Mouse (Mus musculus) hindbrain, postnatal 0 days (tissue): ENCODE measurements around the gene Hbq1b. TPM values are rescaled to one million over a fixed set of nuclear protein-coding genes. Genes with fewer than 3 reads are reported as not detected.

Experiments
- ATAC-seq: fragments of 200-750 bp; cut with Nextera tagmentation; 2 replicates; pipeline ENCODE4 v1.8.0; 2017; ENCODE audit warnings: mild to moderate bottlenecking, moderate TSS enrichment, moderate library complexity
- DNase-seq: peaks from one replicate; pipeline ENCODE4 v3.0.0-alpha.2; 2015; ENCODE audit warnings: low spot score
- H3K27ac ChIP-seq: fragments of 300-500 bp; sonication (generic); 2 replicates; pipeline ENCODE4 v1.5.1; 2014; ENCODE audit warnings: mild to moderate bottlenecking
- H3K27me3 ChIP-seq: fragments of 300-500 bp; sonication (generic); 2 replicates; pipeline ENCODE4 v1.6.1; 2014; ENCODE audit warnings: low read length, mixed read lengths; ENCODE audit not compliant: insufficient read depth
- H3K36me3 ChIP-seq: fragments of 300-500 bp; sonication (generic); 2 replicates; pipeline ENCODE4 v1.6.1; 2014; ENCODE audit warnings: low read length, mixed read lengths; ENCODE audit not compliant: insufficient read depth
- H3K4me1 ChIP-seq: fragments of 300-500 bp; sonication (generic); 2 replicates; pipeline ENCODE4 v1.6.1; 2014; ENCODE audit warnings: antibody characterized with exemption, low read length, mixed read lengths; ENCODE audit not compliant: insufficient read depth
- H3K4me2 ChIP-seq: fragments of 300-500 bp; sonication (generic); 2 replicates; pipeline ENCODE4 v1.6.1; 2014; ENCODE audit warnings: low read depth, mild to moderate bottlenecking, low read length, moderate library complexity, mixed read lengths
- H3K4me3 ChIP-seq: fragments of 300-500 bp; sonication (generic); 2 replicates; pipeline ENCODE4 v1.5.1; 2014; ENCODE audit warnings: low read length
- H3K9ac ChIP-seq: fragments of 300-500 bp; sonication (generic); replicated peaks from 2 replicates; pipeline ENCODE4 v1.6.1; 2014; ENCODE audit warnings: mild to moderate bottlenecking, low read length, moderate library complexity, mixed read lengths
- H3K9me3 ChIP-seq: fragments of 300-500 bp; sonication (generic); 2 replicates; pipeline ENCODE4 v1.6.1; 2016; ENCODE audit warnings: low read length, mixed read lengths
- CTCF ChIP-seq: IDR thresholded peaks from 2 replicates; pipeline ENCODE4 v1.5.1; 2016; ENCODE audit warnings: antibody characterized with exemption, control low read depth, low read depth
- WGBS: fragments of 180-500 bp; shearing (Covaris S2); extraction: QIAGEN DNeasy Blood & Tissue Kit; methylation state at CpG from one replicate; pipeline ENCODE4 v1.1.7; 2014; 5-methylcytosine and 5-hydroxymethylcytosine counted together
- polyA plus RNA-seq: library from polyadenylated mRNA; unstranded; fragments of >200 nt; fragmentation: Nextera tagmentation; extraction: Ambion mirVana; gene quantifications from 2 replicates; pipeline ENCODE4 v1.2.1, GENCODE M21; 2015
- total RNA-seq: library from RNA; depleted of rRNA; stranded (reverse); fragments of >200 nt; gene quantifications from 2 replicates; pipeline ENCODE4 v1.2.3, GENCODE M21; 2014

Hbq1b gene
- total and polyA plus RNA-seq, 2 experiments from 2014 or later = 1.0 to 1.4 TPM

- DNase-seq (no peak), ATAC-seq (no peak)
- Histone ChIP-seq H3K4me1 (no peaks in the 10 kb centered on the region), H3K4me2 (no peak overlapping the region), H3K27ac (no peak overlapping the region), H3K9me3 (no peaks in the 10 kb centered on the region), H3K36me3 (peaks cover 30% of the 10 kb centered on the region), H3K27me3 (no peaks in the 10 kb centered on the region), H3K4me3 (no peak overlapping the region), H3K9ac (no peak overlapping the region)
- 60% methylated on average over 3 of the region's 3 CpGs for WGBS
- TF ChIP-seq CTCF = no peak
These were observed 42.7 kb upstream of the Hbq1b start for GRCm38 (mm10) chr11:32244064-32244463.

- TF ChIP-seq CTCF = no peak
- no peaks in the 10 kb centered on the region for H3K27me3 ChIP-seq
- no peaks in the 10 kb centered on the region for H3K9me3 ChIP-seq
- peaks cover 33% of the 10 kb centered on the region for H3K36me3 ChIP-seq
- WGBS = 89% methylated on average over 1 of the region's 1 CpGs
- no peak overlapping the region for H3K27ac ChIP-seq
- H3K4me1 ChIP-seq = no peaks in the 10 kb centered on the region
- H3K4me3 ChIP-seq = no peak overlapping the region
- no peak for ATAC-seq
- no peak overlapping the region for H3K9ac ChIP-seq
- no peak overlapping the region for H3K4me2 ChIP-seq
- no peak for DNase-seq
These were observed 42.1 kb upstream of the Hbq1b start for GRCm38 (mm10) chr11:32244617-32245016.

DNA sequence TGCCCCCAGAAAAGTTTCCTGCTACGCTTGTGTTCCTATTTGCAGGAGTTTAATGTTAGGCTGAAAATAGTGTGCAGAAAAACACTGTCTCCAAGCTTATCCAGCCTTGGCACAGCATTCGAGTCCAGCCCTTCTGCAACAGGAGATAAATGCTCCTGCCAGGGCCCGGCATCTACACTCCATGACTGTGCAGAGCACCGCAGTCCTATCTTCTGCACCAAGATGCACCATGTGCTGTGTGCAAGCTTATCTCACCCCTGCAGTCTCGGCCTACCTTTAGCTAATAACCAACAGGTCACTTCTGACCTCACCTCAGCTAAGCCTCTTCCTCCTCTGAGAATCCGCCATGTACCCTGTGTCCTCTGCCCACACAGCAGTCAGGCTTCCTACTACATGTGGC is 41.2 kb upstream of the Hbq1b start:
- no peak overlapping the region for H3K4me2 ChIP-seq
- no peak overlapping the region for H3K4me3 ChIP-seq
- H3K27me3 ChIP-seq = no peaks in the 10 kb centered on the region
- TF ChIP-seq CTCF = no peak
- H3K4me1 ChIP-seq = no peaks in the 10 kb centered on the region
- H3K9ac ChIP-seq = no peak overlapping the region
- 91% methylated on average over 6 of the region's 6 CpGs for WGBS
- no peaks in the 10 kb centered on the region for H3K9me3 ChIP-seq
- DNase-seq (no peak), ATAC-seq (no peak)
- peaks cover 35% of the 10 kb centered on the region for H3K36me3 ChIP-seq
- H3K27ac ChIP-seq = no peak overlapping the region

DNA sequence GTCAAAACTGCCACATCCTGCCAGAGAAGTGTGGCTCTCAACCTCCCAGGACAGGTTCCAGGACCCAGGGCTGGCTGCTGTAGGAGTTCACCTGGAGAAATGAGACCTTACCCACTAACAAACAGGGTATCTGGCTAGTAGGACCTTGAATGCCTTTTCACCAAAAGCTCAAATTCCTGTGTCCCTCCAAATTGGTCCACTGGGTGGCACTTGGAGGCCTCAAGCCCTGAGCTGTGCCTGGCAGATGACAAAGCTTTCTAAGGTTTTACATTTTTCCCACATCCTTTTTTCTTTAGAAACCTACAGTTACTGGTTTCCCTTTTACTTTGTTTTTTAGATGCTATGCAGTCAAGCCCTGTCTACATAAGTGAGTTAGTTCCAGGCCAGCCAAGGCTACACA is 39.7 kb upstream of the Hbq1b start:
- DNase-seq (peak; percentile 28), ATAC-seq (no peak)
- no peak overlapping the region for H3K9ac ChIP-seq

DNA sequence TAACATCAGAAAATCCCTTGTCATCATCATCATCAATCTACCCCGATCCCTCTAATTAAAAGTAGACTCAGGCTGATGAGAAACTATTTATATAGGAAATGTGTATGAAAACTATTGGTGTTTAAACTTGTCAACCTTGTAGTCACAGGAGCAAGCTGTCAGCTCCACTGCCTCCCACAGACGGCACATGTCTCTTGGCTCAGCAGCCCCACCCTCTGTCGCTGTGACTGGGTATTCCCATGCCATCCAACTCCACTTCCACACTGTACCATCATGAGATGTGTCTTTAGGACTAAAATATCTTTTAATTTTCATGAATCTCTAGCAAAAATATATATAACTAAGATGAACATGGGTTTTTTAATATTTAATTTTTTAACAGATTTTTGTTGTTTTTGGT is 38.4 kb upstream of the Hbq1b start:
- no peak overlapping the region for H3K4me2 ChIP-seq
- H3K4me3 ChIP-seq = no peak overlapping the region
- peaks cover 42% of the 10 kb centered on the region for H3K36me3 ChIP-seq
- no peak overlapping the region for H3K27ac ChIP-seq
- no peaks in the 10 kb centered on the region for H3K27me3 ChIP-seq
- H3K9me3 ChIP-seq = no peaks in the 10 kb centered on the region
- DNase-seq (no peak), ATAC-seq (no peak)
- H3K4me1 ChIP-seq = no peaks in the 10 kb centered on the region
- TF ChIP-seq CTCF = no peak
- 81% methylated on average over 3 of the region's 3 CpGs for WGBS
- no peak overlapping the region for H3K9ac ChIP-seq

More for the DNA sequence above, 39.7 kb upstream of the Hbq1b start:
- Histone ChIP-seq H3K27ac (no peak overlapping the region), H3K36me3 (peaks cover 35% of the 10 kb centered on the region), H3K9me3 (no peaks in the 10 kb centered on the region), H3K4me2 (no peak overlapping the region), H3K27me3 (no peaks in the 10 kb centered on the region), H3K4me1 (no peaks in the 10 kb centered on the region), H3K4me3 (no peak overlapping the region)
- TF ChIP-seq CTCF = peak; percentile 55

- H3K4me2 ChIP-seq = no peak overlapping the region
- no peaks in the 10 kb centered on the region for H3K4me1 ChIP-seq
- H3K9ac ChIP-seq = no peak overlapping the region
- DNase-seq (no peak), ATAC-seq (no peak)
- no peaks in the 10 kb centered on the region for H3K27me3 ChIP-seq
- no peaks in the 10 kb centered on the region for H3K9me3 ChIP-seq
- TF ChIP-seq CTCF = no peak
- H3K36me3 ChIP-seq = peaks cover 42% of the 10 kb centered on the region
- H3K4me3 ChIP-seq = no peak overlapping the region
- no peak overlapping the region for H3K27ac ChIP-seq
- 90% methylated on average over 8 of the region's 8 CpGs for WGBS
These were observed 35.6 kb upstream of the Hbq1b start for GRCm38 (mm10) chr11:32250880-32251763.

DNA sequence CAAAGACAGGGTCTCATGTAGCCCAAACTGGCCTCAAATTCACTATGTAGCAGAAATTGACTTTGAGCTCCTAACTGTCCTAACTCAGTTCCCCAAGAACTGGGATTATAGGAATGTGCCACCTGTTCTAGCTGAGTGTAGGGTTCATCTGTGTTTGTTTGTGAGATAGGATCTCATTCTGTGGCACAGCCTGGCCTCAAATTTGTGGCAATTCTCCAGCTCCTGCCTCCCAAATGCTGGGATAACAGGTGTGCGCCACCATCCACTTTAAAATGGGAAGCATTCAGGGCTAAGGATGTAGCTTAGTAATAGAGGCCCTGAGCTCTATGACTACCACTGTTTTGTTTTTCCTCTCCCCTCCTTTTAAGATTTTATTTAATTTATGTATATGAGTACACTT is 33.6 kb upstream of the Hbq1b start:
- TF ChIP-seq CTCF = no peak
- H3K4me2 ChIP-seq = no peak overlapping the region

More for the DNA sequence above, 33.6 kb upstream of the Hbq1b start:
- Histone ChIP-seq H3K36me3 (peaks cover 25% of the 10 kb centered on the region), H3K9ac (no peak overlapping the region), H3K4me3 (no peak overlapping the region), H3K4me1 (no peaks in the 10 kb centered on the region), H3K9me3 (no peaks in the 10 kb centered on the region), H3K27me3 (no peaks in the 10 kb centered on the region), H3K27ac (no peak overlapping the region)
- DNase-seq (no peak), ATAC-seq (no peak)
- WGBS = 90% methylated on average over 1 of the region's 1 CpGs
